In the genomic region with DNA sequence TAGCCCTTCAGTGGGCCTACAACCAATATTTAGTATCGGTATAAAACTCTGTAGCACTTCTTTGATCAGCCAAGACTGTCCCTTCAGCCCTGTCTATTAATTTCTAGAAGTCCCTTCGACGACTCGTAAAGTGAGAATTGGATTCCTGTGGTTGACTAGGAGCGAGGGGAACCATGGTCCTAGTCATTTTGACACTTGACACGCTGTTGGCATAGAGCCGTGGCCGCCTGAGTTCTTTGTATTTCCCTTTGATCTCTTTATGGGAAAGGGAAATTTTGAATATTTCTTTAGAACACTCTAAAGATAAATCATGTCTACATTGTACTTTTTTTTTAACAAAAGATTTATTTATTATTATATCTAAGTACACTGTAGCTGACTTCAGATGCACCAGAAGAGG, we compare ENCODE assay signal across 9 mouse cellular contexts. TPM values are rescaled to one million over a fixed set of nuclear protein-coding genes. Genes with fewer than 3 reads are reported as not detected.
DNase-seq lines count a peak whose midpoint lies in the region; ATAC-seq and TF ChIP-seq lines count a peak whose summit lies in the region.
"Had no signal": no experiment of that assay in that cellular context is flagged by ENCODE, and none has a peak within 500 bp of the region (broad histone marks: within the 10 kb centered on the region; RNA-seq: fewer than 3 reads in every experiment).

No protein-coding gene starts in this region.

- TF ChIP-seq CTCF in liver, adult 2 months (IDR thresholded peaks at IDR 0.05; ENCODE audit: low read depth, low read length): no peak
- TF ChIP-seq CTCF in embryonic fibroblast, embryonic 13.5 days (IDR thresholded peaks at IDR 0.05; ENCODE audit: borderline replicate concordance, insufficient read depth, low read length): no peak
- TF ChIP-seq CTCF in intestine, postnatal 0 days (IDR thresholded peaks at IDR 0.05; ENCODE audit: low read depth): no peak

- no peak for TF ChIP-seq POLR2A in liver, adult 2 months (IDR thresholded peaks at IDR 0.05; ENCODE audit: extremely low read depth, insufficient read depth, low read length)
- no peak for TF ChIP-seq POLR2A in embryonic fibroblast, embryonic 13.5 days (IDR thresholded peaks at IDR 0.05; ENCODE audit: low read depth, low read length)

- peaks cover 6% of the 10 kb centered on the region; the same call in 1 of the 2 replicates for H3K79me2 ChIP-seq in liver, adult 2 months (ENCODE audit: control insufficient read depth, insufficient read depth, low read length)

- no peak for ATAC-seq in intestine, postnatal 0 days
- ATAC-seq in neural tube, embryonic 14.5 days (ENCODE audit: low read depth): no peak

- H3K27me3 ChIP-seq in liver, adult 2 months (ENCODE audit: control insufficient read depth, insufficient read depth, low read length): no peaks in the 10 kb centered on the region
- H3K27me3 ChIP-seq in intestine, postnatal 0 days (replicated peaks; ENCODE audit: control insufficient read depth, insufficient read depth, low read length): no peaks in the 10 kb centered on the region
- no peaks in the 10 kb centered on the region for H3K27me3 ChIP-seq in neural tube, embryonic 14.5 days (ENCODE audit: control insufficient read depth, insufficient read depth, low read length)

- no peaks in the 10 kb centered on the region for H3K9me3 ChIP-seq in intestine, postnatal 0 days (ENCODE audit: control insufficient read depth)
- H3K9me3 ChIP-seq in neural tube, embryonic 14.5 days (ENCODE audit: control insufficient read depth, low read length): no peaks in the 10 kb centered on the region

- peak overlapping the region; percentile 99; the same call in 1 of the 2 replicates for H3K4me3 ChIP-seq in liver, adult 2 months (ENCODE audit: insufficient read depth, low read depth, low read length)
- H3K4me3 ChIP-seq in embryonic fibroblast, embryonic 13.5 days (ENCODE audit: insufficient read depth, low read length): peak overlapping the region; percentile 100
- H3K4me3 ChIP-seq in intestine, postnatal 0 days (ENCODE audit: low read depth, low read length): peak overlapping the region; percentile 94
- no peak overlapping the region for H3K4me3 ChIP-seq in neural tube, embryonic 14.5 days (ENCODE audit: low read depth, low read length)

- WGBS in liver, adult 2 months: 73% methylated on average over 8 of the region's 8 CpGs
- 84% methylated on average over 8 of the region's 8 CpGs for WGBS in intestine, postnatal 0 days
- WGBS in neural tube, embryonic 14.5 days: 88% methylated on average over 8 of the region's 8 CpGs

- DNase-seq in liver, adult 2 months (ENCODE audit: extremely low read depth, low read depth, low spot score): no peak
- no peak for DNase-seq in liver
- no peak for DNase-seq in c-Kit-positive CD71-positive TER-119-positive erythroid progenitor cells, embryonic 14.5 days (ENCODE audit: low spot score)
- no peak for DNase-seq in cerebellum, adult 8-10 months
- DNase-seq: cerebellum, adult 11-12 months had no signal

- H3K4me1 ChIP-seq in liver, adult 2 months (ENCODE audit: control insufficient read depth, insufficient read depth, low read length): peaks cover 9% of the 10 kb centered on the region
- H3K4me1 ChIP-seq in embryonic fibroblast, embryonic 13.5 days (ENCODE audit: control insufficient read depth, insufficient read depth, low read length): no peaks in the 10 kb centered on the region
- H3K4me1 ChIP-seq in intestine, postnatal 0 days (replicated peaks; ENCODE audit: control insufficient read depth, insufficient read depth, low read length): no peaks in the 10 kb centered on the region
- H3K4me1 ChIP-seq in neural tube, embryonic 14.5 days (ENCODE audit: control insufficient read depth, insufficient read depth, low read length): peaks cover 14% of the 10 kb centered on the region

- no peak overlapping the region for H3K9ac ChIP-seq in liver, adult 2 months (ENCODE audit: low read depth, low read length)
- peak overlapping the region; percentile 79 for H3K9ac ChIP-seq in intestine, postnatal 0 days (ENCODE audit: low read depth, low read length)
- no peak overlapping the region for H3K9ac ChIP-seq in neural tube, embryonic 14.5 days (replicated peaks; ENCODE audit: low read depth, low read length)

- no peak overlapping the region; the same call in 1 of the 2 replicates for H3K27ac ChIP-seq in liver, adult 2 months (replicated peaks; ENCODE audit: insufficient read depth, low read depth, low read length)
- no peak overlapping the region for H3K27ac ChIP-seq in embryonic fibroblast, embryonic 13.5 days (ENCODE audit: insufficient read depth, low read length)
- H3K27ac ChIP-seq in intestine, postnatal 0 days (ENCODE audit: low read depth, low read length): no peak overlapping the region
- no peak overlapping the region for H3K27ac ChIP-seq in neural tube, embryonic 14.5 days (ENCODE audit: low read depth, low read length)

- H3K36me3 ChIP-seq in liver, adult 2 months (ENCODE audit: control insufficient read depth, insufficient read depth, low read length): peaks cover 27% of the 10 kb centered on the region
- peaks cover 23% of the 10 kb centered on the region for H3K36me3 ChIP-seq in intestine, postnatal 0 days (ENCODE audit: control insufficient read depth, insufficient read depth)
- peaks cover 9% of the 10 kb centered on the region for H3K36me3 ChIP-seq in neural tube, embryonic 14.5 days (ENCODE audit: control insufficient read depth, insufficient read depth, low read length)

- peak overlapping the region; percentile 89 for H3K4me2 ChIP-seq in intestine, postnatal 0 days (replicated peaks; ENCODE audit: low read depth)
- H3K4me2 ChIP-seq in neural tube, embryonic 14.5 days (ENCODE audit: low read depth, low read length): peak overlapping the region; percentile 75

RNA-seq across cellular contexts. Expression of gene Srp72, which starts 1.3 kb away (rescaled TPM):
- total RNA-seq in liver, adult 2 months (2014; rRNA removed): 43.4 and 43.5 TPM in 2 replicates
- 18.4 and 23.1 TPM in 2 replicates for polyA plus RNA-seq in liver, adult 2 months (2012; rRNA removed)
- polyA plus RNA-seq in embryonic fibroblast, embryonic 13.5 days (2011; ENCODE audit: insufficient read length, low read depth, missing spikeins): 192 and 197 TPM in 2 replicates
- polyA plus RNA-seq in intestine, postnatal 0 days (2015; fragmentation: Nextera tagmentation; extraction: Ambion mirVana): 36.9 and 41.4 TPM in 2 replicates
- 87.6 and 93.3 TPM in 2 replicates for polyA plus RNA-seq in neural tube, embryonic 14.5 days (2014; fragmentation: Nextera tagmentation; extraction: Ambion mirVana)

RNA-seq across cellular contexts. Expression of gene Ppat, which starts 24.4 kb away (rescaled TPM):
- total RNA-seq in liver, adult 2 months (2014; rRNA removed): 22.8 and 30.3 TPM in 2 replicates
- 5.3 and 6.4 TPM in 2 replicates for polyA plus RNA-seq in liver, adult 2 months (2012; rRNA removed)
- polyA plus RNA-seq in embryonic fibroblast, embryonic 13.5 days (2011; ENCODE audit: insufficient read length, low read depth, missing spikeins): 17.0 and 20.2 TPM in 2 replicates
- 6.5 and 7.3 TPM in 2 replicates for polyA plus RNA-seq in intestine, postnatal 0 days (2015; fragmentation: Nextera tagmentation; extraction: Ambion mirVana)
- 12.8 and 13.4 TPM in 2 replicates for polyA plus RNA-seq in neural tube, embryonic 14.5 days (2014; fragmentation: Nextera tagmentation; extraction: Ambion mirVana)

RNA-seq across cellular contexts. Expression of gene Paics, which starts 24.6 kb away (rescaled TPM):
- total RNA-seq in liver, adult 2 months (2014; rRNA removed): 303 and 359 TPM in 2 replicates
- 165 and 187 TPM in 2 replicates for polyA plus RNA-seq in liver, adult 2 months (2012; rRNA removed)
- polyA plus RNA-seq in embryonic fibroblast, embryonic 13.5 days (2011; ENCODE audit: insufficient read length, low read depth, missing spikeins): 162 and 173 TPM in 2 replicates
- polyA plus RNA-seq in intestine, postnatal 0 days (2015; fragmentation: Nextera tagmentation; extraction: Ambion mirVana): 44.3 and 44.9 TPM in 2 replicates
- polyA plus RNA-seq in neural tube, embryonic 14.5 days (2014; fragmentation: Nextera tagmentation; extraction: Ambion mirVana): 165 and 174 TPM in 2 replicates

RNA-seq across cellular contexts. Expression of gene Arl9, which starts 28.1 kb away (rescaled TPM):
- total RNA-seq in liver, adult 2 months (2014; rRNA removed): not detected in 2 replicates
- 0.33 TPM in 1 of 2 replicates, not detected in the other for polyA plus RNA-seq in liver, adult 2 months (2012; rRNA removed)
- not detected in 2 replicates for polyA plus RNA-seq in embryonic fibroblast, embryonic 13.5 days (2011; ENCODE audit: insufficient read length, low read depth, missing spikeins)
- not detected in 2 replicates for polyA plus RNA-seq in intestine, postnatal 0 days (2015; fragmentation: Nextera tagmentation; extraction: Ambion mirVana)
- not detected in 2 replicates for polyA plus RNA-seq in neural tube, embryonic 14.5 days (2014; fragmentation: Nextera tagmentation; extraction: Ambion mirVana)

RNA-seq across cellular contexts. Expression of gene Thegl, which starts 40.1 kb away (rescaled TPM):
- not detected in 2 replicates for total RNA-seq in liver, adult 2 months (2014; rRNA removed)
- polyA plus RNA-seq in liver, adult 2 months (2012; rRNA removed): not detected in 2 replicates
- not detected in 2 replicates for polyA plus RNA-seq in embryonic fibroblast, embryonic 13.5 days (2011; ENCODE audit: insufficient read length, low read depth, missing spikeins)
- polyA plus RNA-seq in intestine, postnatal 0 days (2015; fragmentation: Nextera tagmentation; extraction: Ambion mirVana): 5.7 and 6.3 TPM in 2 replicates
- 0.40 and 0.86 TPM in 2 replicates for polyA plus RNA-seq in neural tube, embryonic 14.5 days (2014; fragmentation: Nextera tagmentation; extraction: Ambion mirVana)
- total RNA-seq: neutrophil, adult 5-6 weeks had no signal
